Mouse (Mus musculus): ENCODE data around the gene Gm9936. TPM values are rescaled to one million over a fixed set of nuclear protein-coding genes. Genes with fewer than 3 reads are reported as not detected.

Gene Gm9936
- polyA plus RNA-seq, 3 experiments from 2014 or later: not detected

GRCm38 (mm10) chr5:114836886-114837285 is 21.6 kb downstream of the Gm9936 start:
- no peak for ATAC-seq

- no peak for ATAC-seq
These were observed 28.7 kb downstream of the Gm9936 start for GRCm38 (mm10) chr5:114829740-114830139.

GRCm38 (mm10) chr5:114827427-114827826 is 31.1 kb downstream of the Gm9936 start:
- ATAC-seq: no peak

- ATAC-seq: peak; percentile 92
These were observed 32.3 kb downstream of the Gm9936 start for GRCm38 (mm10) chr5:114825978-114826691.

GRCm38 (mm10) chr5:114824197-114824596 is 34.3 kb downstream of the Gm9936 start:
- peak; percentile 38 for ATAC-seq

GRCm38 (mm10) chr5:114822796-114823688 is 35.4 kb downstream of the Gm9936 start, which contains the start of gene 1500011B03Rik:
TSS of gene 1500011B03Rik (minus strand) at chr5:114823468.
- peak; percentile 35 for ATAC-seq

- ATAC-seq: no peak
These were observed 40.4 kb downstream of the Gm9936 start for GRCm38 (mm10) chr5:114818124-114818523.

GRCm38 (mm10) chr5:114816599-114816998 is 41.9 kb downstream of the Gm9936 start:
- no peak for ATAC-seq

- peak; percentile 98 for ATAC-seq
These were observed 44.8 kb downstream of the Gm9936 start for GRCm38 (mm10) chr5:114813525-114814181.

GRCm38 (mm10) chr5:114809826-114810225 is 48.7 kb downstream of the Gm9936 start:
- ATAC-seq: no peak

- ATAC-seq: no peak
These were observed 49.2 kb downstream of the Gm9936 start for GRCm38 (mm10) chr5:114809181-114809756.

- ATAC-seq: no peak
These were observed 50.1 kb downstream of the Gm9936 start for GRCm38 (mm10) chr5:114808385-114808784.

GRCm38 (mm10) chr5:114807893-114808292 is 50.6 kb downstream of the Gm9936 start:
- ATAC-seq: no peak

GRCm38 (mm10) chr5:114807468-114807867 is 51.0 kb downstream of the Gm9936 start:
- no peak for ATAC-seq

- ATAC-seq: no peak
These were observed 51.4 kb downstream of the Gm9936 start for GRCm38 (mm10) chr5:114807063-114807462.

- ATAC-seq: no peak
These were observed 51.8 kb downstream of the Gm9936 start for GRCm38 (mm10) chr5:114806636-114807035.

Other genes starting within 250 kb of the Gm9936 start
- under 1 TPM; 0.19 to 0.90 (median 0.47) TPM for gene Trpv4, start 200.3 kb downstream of the Gm9936 start, polyA plus RNA-seq (2017; shearing (Covaris generic))
- gene Gltp, start 167.7 kb downstream of the Gm9936 start, polyA plus RNA-seq (2017; shearing (Covaris generic)): 100 to 1,000 TPM; 220 to 248 (median 235) TPM
- 10 to 100 TPM in 2 of 3 experiments, 1 to 10 TPM in 1; 4.4 to 30.2 (median 13.8) TPM for gene Tchp, start 150.9 kb downstream of the Gm9936 start, polyA plus RNA-seq (2017; shearing (Covaris generic))
- 10 to 100 TPM; 18.9 to 22.4 (median 21.2) TPM for gene Ankrd13a, start 84.0 kb downstream of the Gm9936 start, polyA plus RNA-seq (2017; shearing (Covaris generic))
- gene Git2, start 83.2 kb downstream of the Gm9936 start, polyA plus RNA-seq (2017; shearing (Covaris generic)): 100 to 1,000 TPM; 115 to 202 (median 146) TPM
- gene 1500011B03Rik, start 35.2 kb downstream of the Gm9936 start, polyA plus RNA-seq (2017; shearing (Covaris generic)): 10 to 100 TPM; 41.1 to 61.7 (median 50.2) TPM
- gene 4930519G04Rik, start 5.0 kb downstream of the Gm9936 start, polyA plus RNA-seq (2017; shearing (Covaris generic)): not detected
- gene Oasl2, start 38.3 kb upstream of the Gm9936 start, polyA plus RNA-seq (2017; shearing (Covaris generic)): 10 to 100 TPM in 2 of 3 experiments, 1 to 10 TPM in 1; 8.4 to 15.2 (median 12.1) TPM
- gene Oasl1, start 64.6 kb upstream of the Gm9936 start, polyA plus RNA-seq (2017; shearing (Covaris generic)): 1 to 10 TPM; 1.9 to 3.9 (median 2.6) TPM
- gene 2210016L21Rik, start 83.5 kb upstream of the Gm9936 start, polyA plus RNA-seq (2017; shearing (Covaris generic)): 10 to 100 TPM; 33.3 to 49.6 (median 36.0) TPM
- under 1 TPM in 1 of 3 experiments, not detected in 2; 0.17 TPM for gene Hnf1a, start 112.4 kb upstream of the Gm9936 start, polyA plus RNA-seq (2017; shearing (Covaris generic))
- gene Sppl3, start 152.5 kb upstream of the Gm9936 start, polyA plus RNA-seq (2017; shearing (Covaris generic)): 10 to 100 TPM; 13.6 to 17.2 (median 15.0) TPM
- gene Gm10401, start 239.6 kb upstream of the Gm9936 start, polyA plus RNA-seq (2017; shearing (Covaris generic)): 10 to 100 TPM; 14.8 to 23.2 (median 18.5) TPM

All from inflammation-experienced regulatory T-cells, adult 6 months (primary cell).